Mouse (Mus musculus) retina, postnatal 7 days (tissue): ENCODE data around the gene Rlim.
A peak's percentile ranks its signal among the peaks of the same experiment; 100 is the strongest.

Experiments used
- DNase-seq: peaks from one replicate; pipeline ENCODE4 v3.0.0-alpha.2; 2012; ENCODE audit warnings: low read depth, low spot score

Rlim gene

DNA sequence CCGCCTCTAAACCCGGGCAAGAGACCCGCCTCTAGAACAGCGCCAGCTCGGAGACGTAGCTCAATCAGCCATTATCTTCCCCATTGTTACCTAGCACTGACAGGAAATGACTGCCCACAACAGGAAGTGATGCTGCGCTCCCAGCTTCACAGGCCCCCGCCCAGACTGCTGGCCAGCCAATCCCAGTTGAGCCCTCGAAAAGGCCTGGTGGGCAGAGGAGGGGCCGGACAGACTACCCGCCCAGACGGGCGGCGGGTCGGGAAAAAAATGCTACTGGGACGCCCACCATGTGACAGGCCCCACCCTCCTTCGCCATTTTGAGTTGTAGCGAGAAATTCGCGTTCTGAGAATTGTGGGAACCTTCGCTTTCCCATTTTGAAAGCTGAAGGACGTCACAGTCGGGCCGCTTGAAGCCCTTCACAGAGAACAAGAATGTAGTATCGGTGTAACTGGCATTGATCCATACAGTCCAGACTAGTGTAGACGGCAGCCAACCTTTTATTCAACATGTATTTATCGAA lies at the start of gene Rlim:
Gene Rlim, minus strand, starts transcription at position 116 of the 521 bp plus-strand sequence.
- DNase-seq: peak; percentile 78

DNA sequence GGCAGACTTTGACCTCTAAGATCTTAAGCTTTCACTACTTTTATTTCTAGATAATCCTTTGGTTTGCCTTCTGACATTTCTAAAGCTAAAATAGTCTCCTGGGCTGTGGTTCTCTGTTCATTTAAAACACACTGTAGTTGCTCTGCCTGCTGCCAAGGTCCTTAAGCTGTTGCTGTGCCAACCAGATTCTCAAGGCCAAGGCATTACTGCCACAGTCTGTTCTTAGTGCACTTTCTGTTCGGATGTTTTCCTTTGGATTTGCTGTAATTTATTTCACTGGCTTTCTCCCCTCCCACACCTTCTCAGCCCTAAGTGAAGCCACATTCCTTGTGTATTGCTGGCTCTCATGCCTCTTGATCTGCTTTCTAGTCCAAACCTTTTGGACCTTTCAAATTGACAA lies 36.1 kb upstream of the Rlim start:
- DNase-seq: no peak

DNA sequence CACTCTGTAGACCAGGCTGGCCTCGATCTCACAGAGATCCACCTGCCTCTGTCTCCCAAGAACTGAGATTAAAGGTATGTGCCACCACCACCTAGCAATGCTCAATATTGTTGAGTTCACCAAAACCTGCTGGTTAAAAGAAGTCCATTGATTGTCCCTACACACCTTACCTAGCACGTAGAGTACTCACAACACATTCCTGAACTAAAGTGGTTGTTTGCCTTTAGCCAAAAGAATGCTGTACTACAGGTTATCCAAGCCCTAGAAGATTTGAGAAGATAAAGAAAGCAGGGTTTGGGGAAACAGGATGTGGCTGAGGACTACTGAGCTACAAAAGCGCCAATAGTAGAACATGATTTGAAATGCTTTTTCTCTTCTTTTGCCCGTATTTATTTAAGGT lies 34.0 kb upstream of the Rlim start:
- DNase-seq: no peak

DNA sequence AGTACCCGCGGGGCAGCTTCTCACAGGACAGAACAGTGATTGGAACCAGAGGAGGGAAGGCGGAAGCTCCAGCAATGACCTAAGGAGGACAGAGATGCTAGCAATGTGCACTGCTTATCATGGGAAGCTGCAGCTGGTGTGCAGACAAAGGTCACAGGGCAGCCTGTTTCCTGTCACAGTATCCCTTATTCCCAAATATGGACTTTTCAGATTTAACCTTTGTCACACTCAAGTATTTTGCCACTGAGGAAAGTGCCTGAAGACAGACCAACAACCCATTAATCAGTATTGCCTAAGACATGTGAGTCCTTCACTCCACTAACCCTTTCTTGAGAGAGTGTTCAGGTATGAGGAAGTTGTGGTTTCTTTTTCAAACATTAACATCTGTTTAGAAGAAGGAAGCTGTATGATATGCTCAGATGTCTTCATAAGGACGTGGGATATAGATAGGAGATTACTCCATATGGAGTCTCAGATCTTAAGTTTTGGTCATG lies 32.3 kb upstream of the Rlim start:
- no peak for DNase-seq

DNA sequence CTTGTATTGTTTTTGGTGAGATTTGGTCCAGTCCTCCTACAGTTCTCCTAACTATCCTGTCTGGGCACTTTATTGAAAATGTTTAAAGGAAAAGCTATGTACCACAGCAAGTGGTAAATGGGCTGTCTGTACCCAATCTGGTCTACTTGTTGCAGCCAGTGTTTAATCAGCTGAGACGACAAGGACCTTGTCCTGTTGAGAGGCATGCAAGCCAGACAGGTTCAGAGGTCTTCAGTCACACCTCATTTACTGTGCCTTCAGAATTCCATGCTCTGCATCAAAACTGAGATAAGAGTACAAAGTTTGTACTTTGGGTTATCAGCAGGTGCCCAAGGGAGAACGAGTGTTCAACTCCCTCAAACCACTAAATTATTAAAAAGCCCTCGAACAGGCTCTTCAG lies 13.7 kb upstream of the Rlim start:
- no peak for DNase-seq

DNA sequence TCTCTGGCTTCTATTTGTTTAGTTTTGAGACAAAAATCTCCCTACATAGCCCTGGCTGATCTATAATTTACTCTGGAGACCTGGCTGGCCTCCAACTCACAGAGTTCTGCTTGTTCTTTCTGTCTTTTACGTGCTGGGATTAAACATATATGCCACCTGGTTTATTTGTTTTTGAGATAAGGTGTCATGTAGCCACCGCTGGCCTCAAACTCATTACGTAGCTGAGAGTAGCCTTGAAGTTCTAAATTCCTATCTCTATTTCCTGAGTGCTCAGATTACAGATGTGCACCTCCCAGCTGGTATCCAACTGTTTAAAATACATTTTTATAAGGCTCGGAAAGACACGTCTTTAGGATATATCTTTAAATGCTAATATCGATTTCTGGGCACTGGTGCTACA lies 12.8 kb upstream of the Rlim start:
- DNase-seq: no peak

DNA sequence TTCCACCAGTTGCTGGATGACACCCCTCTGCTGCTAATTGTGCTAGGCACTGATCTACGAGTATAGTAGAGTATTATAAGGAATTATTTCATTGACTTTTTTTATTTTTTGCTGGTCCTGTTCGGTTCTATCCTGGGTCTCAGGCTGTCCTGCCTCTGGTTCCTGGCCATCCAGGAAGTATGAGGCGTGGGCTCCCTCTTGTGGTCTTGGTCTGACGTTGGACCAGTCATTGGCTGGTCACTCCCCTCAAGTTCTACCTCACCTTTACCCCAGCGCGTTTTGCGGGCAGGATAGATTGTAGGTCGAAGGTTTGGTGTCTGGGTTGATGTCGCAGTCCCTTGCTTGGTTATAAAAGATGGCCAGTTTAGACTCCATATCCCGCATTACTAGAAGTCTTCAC lies 10.6 kb upstream of the Rlim start:
- DNase-seq: no peak

DNA sequence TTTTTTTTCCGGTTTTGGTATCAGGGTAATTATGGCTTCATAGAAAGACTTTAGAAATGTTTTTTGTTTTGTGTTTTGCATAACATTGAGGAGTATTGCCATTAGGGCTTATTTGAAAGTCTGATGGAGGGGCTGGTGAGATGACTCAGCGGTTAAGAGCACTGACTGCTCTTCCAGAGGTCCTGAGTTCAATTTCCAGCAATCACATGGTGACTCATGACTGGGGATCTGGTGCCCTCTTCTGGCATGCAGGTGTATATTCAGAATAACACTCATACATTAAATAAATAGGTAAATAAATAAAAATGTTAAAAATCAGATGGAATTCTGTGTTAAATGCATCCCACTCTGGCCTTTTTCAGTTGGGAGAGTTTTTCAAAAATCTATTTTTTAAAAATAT lies 9.3 kb upstream of the Rlim start:
- DNase-seq: no peak

DNA sequence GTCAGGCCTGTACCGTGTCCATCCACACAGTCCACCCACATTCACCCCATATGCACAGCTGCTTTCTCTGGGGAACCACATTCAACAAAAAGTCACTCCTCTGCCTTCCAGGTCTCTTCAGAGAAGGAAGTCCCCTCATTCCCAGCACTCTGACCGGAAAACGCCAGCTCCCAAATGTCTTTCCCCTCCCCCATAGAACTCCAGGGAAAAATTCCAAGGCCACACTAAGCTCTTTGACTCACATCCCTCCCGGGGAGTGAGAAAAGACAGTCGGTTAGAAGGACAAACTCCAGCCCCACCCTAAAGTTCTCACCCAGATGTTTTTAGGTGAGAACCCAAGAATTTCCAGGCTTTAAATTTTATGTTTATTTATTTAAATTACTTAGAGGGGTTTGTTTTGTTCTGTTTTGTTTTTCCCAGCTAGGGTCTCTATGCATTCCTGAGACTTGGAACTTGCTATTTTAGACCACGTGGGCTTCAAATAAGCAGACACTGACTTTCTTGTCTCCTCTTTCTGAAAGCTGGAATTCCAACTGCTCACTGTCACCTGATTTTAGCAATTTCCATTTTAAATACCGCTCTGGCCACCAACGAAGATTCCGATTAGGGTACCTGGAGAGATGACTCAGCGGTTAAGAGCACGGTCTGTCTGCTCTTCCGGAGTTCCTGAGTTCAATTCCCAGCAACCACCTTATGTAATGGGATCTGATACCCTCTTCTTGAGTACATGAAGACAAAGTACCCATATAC lies 6.3 kb upstream of the Rlim start:
- DNase-seq: no peak

DNA sequence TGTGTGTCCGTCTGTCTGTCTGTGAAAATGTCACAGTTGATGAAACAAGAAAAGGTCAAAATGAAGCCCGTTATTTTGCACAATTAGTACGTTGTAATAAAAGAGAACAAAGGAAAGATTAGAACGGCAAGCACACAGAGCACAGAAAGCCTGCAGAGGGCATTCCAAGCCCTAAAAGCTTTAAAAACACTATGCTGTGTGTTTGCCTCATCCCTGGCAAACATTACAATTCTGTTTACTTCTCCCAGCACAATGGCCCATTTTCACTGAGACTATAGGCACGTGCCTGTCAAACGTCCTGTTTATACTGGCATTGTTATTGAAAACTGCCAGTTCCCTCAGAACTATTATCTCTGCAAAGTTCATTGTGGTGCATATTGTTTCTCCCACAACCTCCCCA lies 5.1 kb upstream of the Rlim start:
- no peak for DNase-seq

DNA sequence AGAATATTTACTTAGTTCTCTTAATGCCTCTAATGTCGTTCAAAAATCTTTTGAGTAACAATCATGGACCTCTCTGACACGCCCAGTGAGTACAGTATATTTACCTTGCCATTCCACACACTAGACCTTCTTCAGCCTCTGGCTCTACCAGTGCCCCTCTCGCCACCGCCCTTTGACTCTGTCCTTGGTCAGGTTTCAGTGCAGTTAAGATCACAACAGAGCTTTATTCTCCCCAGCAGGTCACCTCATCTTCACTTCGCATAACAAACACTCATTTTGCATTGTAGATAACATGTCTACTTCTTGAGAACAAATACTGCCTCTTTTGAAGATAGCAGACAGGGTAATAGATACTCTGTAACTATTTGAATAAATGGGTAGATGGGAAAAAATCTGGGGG lies 3.9 kb upstream of the Rlim start:
- no peak for DNase-seq

DNA sequence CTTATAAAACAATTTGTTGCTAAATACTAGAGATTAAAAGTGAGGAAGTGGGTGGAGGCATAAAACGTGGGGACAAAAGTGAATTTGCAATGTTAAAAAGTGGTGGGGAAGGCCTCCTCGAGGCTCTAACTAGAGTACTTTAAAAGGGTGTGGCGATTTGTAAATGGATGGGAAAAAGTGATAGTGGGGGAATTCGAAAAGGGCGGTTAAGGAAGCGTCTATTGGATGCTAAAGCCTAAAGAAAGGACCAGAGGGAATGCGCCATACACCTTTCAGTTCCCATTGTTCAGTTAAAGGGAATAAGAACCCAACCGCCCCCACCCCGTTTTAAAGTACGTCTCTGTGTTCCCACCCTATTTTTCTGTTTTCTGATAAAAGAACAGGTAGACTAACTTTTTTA lies 722 bp upstream of the Rlim start:
- DNase-seq: no peak

DNA sequence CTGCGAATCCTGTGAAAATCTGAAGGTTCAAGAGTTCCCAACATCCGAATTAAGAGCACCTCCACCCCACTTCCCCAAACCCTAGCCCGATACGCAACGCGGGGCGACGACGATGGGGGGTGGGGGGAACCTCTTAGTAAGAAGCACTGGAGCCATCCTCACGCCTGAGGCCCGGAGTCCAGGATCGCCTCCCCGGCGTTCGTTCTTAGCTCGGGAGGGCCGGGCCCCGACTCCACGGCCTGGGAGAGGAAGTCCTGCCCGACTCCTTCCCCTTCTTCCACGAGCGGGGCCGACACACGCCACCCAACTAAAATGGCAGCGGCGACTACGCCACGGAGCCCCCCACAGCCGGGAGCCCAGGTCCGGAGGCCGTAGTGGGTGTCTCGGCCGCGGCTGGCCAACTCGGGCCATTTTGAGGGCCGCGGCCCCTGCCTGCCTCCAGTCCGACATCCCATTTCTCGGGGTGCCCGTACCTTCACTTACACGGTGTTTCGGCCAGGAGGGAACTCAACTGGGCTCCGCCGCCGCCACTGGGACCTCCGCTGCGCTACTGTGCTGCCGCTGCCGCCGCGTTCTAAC lies 405 bp downstream of the Rlim start:
- no peak for DNase-seq

DNA sequence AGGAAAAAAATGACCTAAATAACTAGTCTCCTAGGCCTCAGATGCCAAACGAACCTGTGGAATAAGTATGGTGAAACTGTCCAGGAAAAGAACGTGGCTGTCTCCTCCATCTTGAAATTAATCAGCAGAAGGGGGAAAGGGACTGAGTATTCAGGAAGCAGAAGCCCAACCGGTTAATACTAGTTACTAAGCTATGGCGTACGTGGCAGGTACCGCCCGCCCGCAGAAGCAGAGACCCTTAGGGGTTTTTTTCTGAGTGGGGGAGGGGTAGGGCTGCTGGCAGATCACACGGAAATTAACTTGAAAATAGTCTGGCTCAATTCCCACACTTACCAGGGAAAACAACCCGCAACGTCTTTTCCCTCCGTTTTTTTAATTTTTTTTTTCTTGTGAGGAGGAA lies 1.0 kb downstream of the Rlim start:
- no peak for DNase-seq

DNA sequence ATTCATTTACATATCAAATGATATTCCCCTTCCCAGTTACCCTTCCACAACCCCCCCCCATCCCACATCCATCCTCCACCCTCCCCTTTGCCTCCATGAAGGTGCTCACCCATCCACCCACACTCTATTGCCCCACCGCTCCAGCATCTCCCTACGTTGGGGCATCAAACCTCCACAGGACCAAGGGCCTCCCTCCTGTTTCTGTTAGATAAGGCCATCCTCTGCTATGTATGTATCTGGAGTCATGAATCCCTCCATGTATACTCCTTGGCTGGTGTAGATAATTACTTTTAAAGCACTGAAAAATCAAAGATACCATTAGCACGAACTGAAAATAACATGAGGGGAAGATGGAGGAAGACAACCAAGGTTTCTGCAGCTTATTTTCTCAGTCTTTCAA lies 41.4 kb downstream of the Rlim start:
- no peak for DNase-seq

DNA sequence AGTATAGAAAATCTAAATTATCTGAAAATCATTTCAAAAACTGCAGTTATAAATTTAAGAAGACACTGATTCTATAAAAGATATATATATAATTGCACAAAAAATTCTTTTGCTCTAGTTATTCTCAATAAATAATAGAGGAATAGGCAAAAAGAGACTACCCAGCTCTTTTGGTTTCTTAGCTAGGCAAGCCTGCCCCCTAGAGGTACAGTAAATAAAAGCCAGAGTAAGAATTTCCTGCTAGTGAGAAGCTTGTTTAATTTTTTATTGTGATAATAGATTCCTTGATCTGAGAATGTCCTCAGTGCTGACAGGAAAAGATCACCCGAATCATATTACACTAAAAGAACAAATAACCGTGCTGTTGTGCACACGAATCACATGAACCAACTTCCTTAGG lies 43.8 kb downstream of the Rlim start:
- peak; percentile 11 for DNase-seq

DNA sequence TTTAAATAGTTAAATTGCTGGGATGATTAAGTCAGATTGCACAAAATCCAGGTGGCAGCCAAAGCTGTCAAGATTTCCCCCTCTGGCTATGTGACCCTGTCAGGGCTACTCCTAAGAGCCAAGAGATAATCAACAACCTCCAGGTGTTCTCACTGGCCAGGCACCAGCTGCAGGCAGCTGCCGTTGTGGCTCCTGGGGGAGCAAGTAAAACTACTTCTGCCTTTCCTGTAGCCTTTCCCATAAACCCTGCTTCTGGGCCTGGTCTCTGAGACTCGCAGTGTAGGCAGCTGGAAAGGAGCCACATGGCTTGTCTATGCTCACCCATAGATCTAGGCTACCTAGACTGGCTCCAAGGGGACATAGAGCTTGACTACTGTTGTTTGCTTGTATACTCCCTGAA lies 58.6 kb downstream of the Rlim start:
- no peak for DNase-seq

DNA sequence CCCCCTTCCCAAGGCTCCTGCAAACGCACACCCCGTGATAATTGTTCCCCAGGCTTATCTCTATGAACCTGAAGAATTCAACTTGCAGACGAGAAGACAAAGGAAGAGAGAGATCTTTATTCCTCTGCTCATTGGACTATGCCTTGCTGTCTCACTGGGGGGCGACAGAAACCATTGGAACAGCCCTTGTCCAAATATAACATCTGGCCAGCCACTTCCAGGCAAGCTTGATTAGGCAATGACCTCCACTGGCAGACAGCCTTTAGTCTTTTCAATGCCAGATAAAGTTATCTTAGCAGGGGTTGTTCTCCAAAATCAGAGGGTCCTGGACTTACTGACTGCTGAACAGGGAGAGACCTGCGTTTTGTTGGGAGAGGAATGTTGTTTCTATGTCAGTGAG lies 62.1 kb downstream of the Rlim start:
- DNase-seq: no peak

DNA sequence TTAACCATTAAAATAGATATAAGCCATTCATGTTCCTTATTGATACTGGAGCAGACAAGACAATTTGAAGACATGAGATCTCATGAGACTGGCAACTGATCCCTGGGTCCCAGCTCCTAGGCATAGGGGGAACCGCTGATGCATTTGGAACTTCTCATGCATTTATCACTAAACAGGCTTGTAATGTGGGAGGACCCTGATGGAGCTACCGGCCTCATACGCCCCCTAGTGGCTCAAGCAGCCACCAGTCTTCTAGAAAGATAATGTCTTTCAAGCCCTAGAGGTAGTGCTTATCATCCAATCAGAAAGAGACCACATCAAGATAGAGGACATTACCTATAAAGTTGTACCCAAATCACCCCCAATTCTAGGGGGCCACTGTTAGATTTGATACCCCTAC lies 66.3 kb downstream of the Rlim start:
- DNase-seq: no peak
